Mouse (Mus musculus) brain, adult 2 months (tissue): Measurements from ENCODE around the gene Slc26a8.

Source experiments
- DNase-seq: peaks from one replicate; pipeline ENCODE4 v3.0.0; 2011; ENCODE audit warnings: low read depth, low spot score

Gene Slc26a8

GRCm38 (mm10) chr17:28640113-28640512 lies 49.9 kb downstream of the Slc26a8 start:
- no peak for DNase-seq

- DNase-seq: peak; percentile 91
Measured at GRCm38 (mm10) chr17:28637711-28638690, 52.0 kb downstream of the Slc26a8 start.

- no peak for DNase-seq
Measured at GRCm38 (mm10) chr17:28635842-28636241, 54.2 kb downstream of the Slc26a8 start.

GRCm38 (mm10) chr17:28629125-28629524 lies 60.9 kb downstream of the Slc26a8 start:
- no peak for DNase-seq

GRCm38 (mm10) chr17:28628248-28629124 lies 61.5 kb downstream of the Slc26a8 start:
- DNase-seq: peak; percentile 53

GRCm38 (mm10) chr17:28626937-28627336 lies 63.1 kb downstream of the Slc26a8 start:
- peak; percentile 89 for DNase-seq

GRCm38 (mm10) chr17:28625327-28625726 lies 64.7 kb downstream of the Slc26a8 start:
- no peak for DNase-seq

GRCm38 (mm10) chr17:28624841-28625240 lies 65.2 kb downstream of the Slc26a8 start:
- peak; percentile 83 for DNase-seq

- DNase-seq: peak; percentile 94
Measured at GRCm38 (mm10) chr17:28622300-28622759, 67.7 kb downstream of the Slc26a8 start, which contains the start of gene Srpk1. Srpk1 (minus strand) TSS chr17:28622709.

- peak; percentile 84 for DNase-seq
Measured at GRCm38 (mm10) chr17:28621381-28622299, 68.4 kb downstream of the Slc26a8 start.

GRCm38 (mm10) chr17:28618775-28619174 lies 71.3 kb downstream of the Slc26a8 start:
- no peak for DNase-seq

GRCm38 (mm10) chr17:28618124-28618523 lies 71.9 kb downstream of the Slc26a8 start:
- no peak for DNase-seq

- DNase-seq: no peak
Measured at GRCm38 (mm10) chr17:28617636-28618035, 72.4 kb downstream of the Slc26a8 start.

- no peak for DNase-seq
Measured at GRCm38 (mm10) chr17:28615332-28615731, 74.7 kb downstream of the Slc26a8 start.

GRCm38 (mm10) chr17:28613096-28613495 lies 76.9 kb downstream of the Slc26a8 start:
- no peak for DNase-seq

- DNase-seq: no peak
Measured at GRCm38 (mm10) chr17:28612603-28613002, 77.4 kb downstream of the Slc26a8 start.

- DNase-seq: no peak
Measured at GRCm38 (mm10) chr17:28609543-28609942, 80.5 kb downstream of the Slc26a8 start.

- peak; percentile 44 for DNase-seq
Measured at GRCm38 (mm10) chr17:28601557-28602250, 88.3 kb downstream of the Slc26a8 start.

GRCm38 (mm10) chr17:28600780-28601179 lies 89.3 kb downstream of the Slc26a8 start:
- no peak for DNase-seq

- DNase-seq: no peak
Measured at GRCm38 (mm10) chr17:28593965-28594364, 96.1 kb downstream of the Slc26a8 start.
